Mouse (Mus musculus) CD4-positive, CD25-positive, alpha-beta regulatory T cell, adult 4 months (primary cell): ENCODE measurements around the gene Ttc7b. TPM values are rescaled to one million over a fixed set of nuclear protein-coding genes. Genes with fewer than 3 reads are reported as not detected.

Source experiments
- ATAC-seq: one replicate; pipeline ENCODE4 v1.8.0; 2017
- polyA plus RNA-seq, 2 experiments: library from polyadenylated mRNA; unstranded; fragments of 100-300 nt; shearing (Covaris generic); gene quantifications; one replicate each; pipeline ENCODE4 v1.2.1; 2017

Ttc7b gene
- polyA plus RNA-seq, 2 experiments from 2014 or later: 3.4 to 5.1 TPM

DNA sequence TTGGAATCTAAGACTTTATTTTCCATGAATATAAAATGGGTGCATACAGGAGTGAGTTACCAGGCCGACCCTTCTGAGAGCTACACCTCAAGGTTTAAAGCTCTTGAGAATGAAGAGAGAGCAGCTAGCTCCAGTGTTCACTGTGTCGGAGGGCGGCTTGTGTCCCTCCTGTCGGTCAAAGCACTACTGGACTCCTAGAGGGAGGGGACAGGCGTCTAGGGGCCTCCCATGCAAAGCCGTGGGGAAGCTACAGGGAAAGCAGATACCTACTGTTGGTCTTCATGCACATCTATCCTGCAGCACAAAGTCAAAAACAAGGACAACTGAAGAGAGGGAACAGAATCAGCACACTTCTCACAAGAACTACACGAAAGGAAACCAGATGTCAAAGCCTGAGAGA, 74.9 kb downstream of the Ttc7b start:
- no peak for ATAC-seq

GRCm38 (mm10) chr12:100445271-100445670, 75.4 kb downstream of the Ttc7b start:
- ATAC-seq: no peak

DNA sequence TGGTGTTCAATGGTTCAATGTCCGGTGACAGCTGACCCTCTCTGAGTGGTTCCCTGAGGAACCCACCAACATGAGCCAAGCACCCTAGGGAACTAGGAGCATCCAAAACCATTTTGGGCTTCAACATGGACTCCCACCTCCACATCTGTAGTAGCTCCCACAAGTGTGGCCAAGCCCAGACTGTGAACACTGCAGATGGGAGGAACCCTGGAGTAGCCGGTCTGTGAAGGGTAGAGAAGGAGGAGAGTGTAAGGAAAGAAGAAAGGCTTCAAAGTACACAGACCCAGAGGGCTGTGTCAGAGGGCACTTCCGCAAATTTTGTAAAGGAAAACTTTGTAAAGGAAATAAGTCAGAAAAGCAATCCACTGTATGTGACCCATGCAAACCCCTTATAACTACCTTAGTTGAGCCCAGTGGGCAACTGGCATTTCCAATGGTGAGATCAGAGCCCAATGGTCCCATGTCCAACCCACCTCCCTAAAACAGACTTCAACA, 75.9 kb downstream of the Ttc7b start:
- no peak for ATAC-seq

- no peak for ATAC-seq
These were observed 77.2 kb downstream of the Ttc7b start for GRCm38 (mm10) chr12:100443452-100443851.

- no peak for ATAC-seq
These were observed 79.0 kb downstream of the Ttc7b start for GRCm38 (mm10) chr12:100441609-100442008.

GRCm38 (mm10) chr12:100439883-100440282, 80.7 kb downstream of the Ttc7b start:
- ATAC-seq: no peak

DNA sequence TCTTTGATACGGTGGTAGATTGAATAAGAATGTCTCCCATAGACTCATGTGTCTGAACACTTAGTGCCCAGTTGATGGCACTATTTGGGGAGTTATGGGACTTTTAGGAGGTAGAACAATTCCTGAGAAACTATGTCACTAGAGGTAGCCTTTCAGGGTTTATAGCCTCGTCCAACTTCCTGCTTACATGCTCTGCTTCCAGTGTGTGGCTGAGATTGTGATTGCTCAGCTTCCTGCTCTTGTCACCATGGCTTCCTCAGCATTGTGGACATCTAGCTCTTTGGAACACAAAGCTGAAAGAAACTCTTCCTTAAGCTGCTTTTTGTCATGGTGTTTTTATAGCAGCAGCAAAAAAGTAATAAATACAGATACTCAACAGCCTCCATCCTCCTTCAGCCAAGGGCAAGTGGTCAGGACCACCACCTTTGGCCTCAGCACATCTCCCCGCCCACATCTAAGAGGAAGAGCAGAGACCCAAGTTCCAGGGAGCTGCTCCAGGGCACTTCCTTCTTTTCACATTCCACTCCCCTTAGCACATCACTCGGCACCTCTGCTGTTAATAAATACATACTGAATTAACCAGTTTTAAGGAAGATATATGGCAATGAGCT, 81.4 kb downstream of the Ttc7b start:
- no peak for ATAC-seq

- ATAC-seq: no peak
These were observed 82.1 kb downstream of the Ttc7b start for GRCm38 (mm10) chr12:100438509-100438908.

DNA sequence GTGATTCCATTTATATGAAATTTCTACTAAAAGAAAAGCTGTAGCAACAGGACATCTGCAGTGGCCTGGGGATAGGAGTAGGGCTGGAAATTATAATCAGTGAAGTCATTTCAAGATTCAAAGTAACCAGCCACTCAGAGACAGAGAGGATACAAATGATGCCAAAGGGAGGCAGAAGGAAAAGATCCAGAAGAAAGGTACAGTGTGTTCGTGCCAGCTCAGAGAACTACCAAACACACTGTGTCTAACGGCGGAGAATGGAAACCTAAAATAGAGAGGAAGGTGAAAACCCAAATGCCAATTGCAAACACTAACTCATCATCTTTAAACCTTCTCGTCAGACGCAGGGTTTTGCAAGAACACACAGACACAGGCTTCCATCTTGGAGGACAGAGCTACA, 82.8 kb downstream of the Ttc7b start:
- ATAC-seq: no peak

- no peak for ATAC-seq
These were observed 84.9 kb downstream of the Ttc7b start for GRCm38 (mm10) chr12:100435763-100436162.

- no peak for ATAC-seq
These were observed 88.8 kb downstream of the Ttc7b start for GRCm38 (mm10) chr12:100431830-100432229.

GRCm38 (mm10) chr12:100429414-100430114, 91.1 kb downstream of the Ttc7b start:
- no peak for ATAC-seq

GRCm38 (mm10) chr12:100428183-100428582, 92.4 kb downstream of the Ttc7b start:
- no peak for ATAC-seq

GRCm38 (mm10) chr12:100426212-100426611, 94.4 kb downstream of the Ttc7b start:
- ATAC-seq: no peak

DNA sequence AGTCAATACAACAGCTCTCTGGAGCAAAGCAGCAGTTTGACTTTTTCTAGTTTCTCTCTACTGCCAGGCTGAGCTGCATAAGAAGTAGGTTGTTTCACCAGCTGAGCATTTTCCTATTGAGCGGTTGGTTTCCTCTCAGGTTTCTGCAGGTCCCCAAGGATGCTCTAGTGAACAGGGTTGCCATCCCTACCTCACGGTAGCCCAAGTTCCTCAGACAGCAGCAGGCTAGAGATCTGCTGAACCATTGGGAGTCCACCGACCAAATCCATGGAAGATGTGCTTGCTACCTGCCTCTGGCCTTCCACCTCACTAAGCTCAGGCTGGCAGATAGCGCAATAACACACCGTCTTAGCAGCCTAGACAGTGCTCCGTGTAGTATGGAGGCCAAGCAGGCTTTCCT, 95.6 kb downstream of the Ttc7b start:
- no peak for ATAC-seq

GRCm38 (mm10) chr12:100422286-100422820, 98.3 kb downstream of the Ttc7b start:
- no peak for ATAC-seq

- peak; percentile 52 for ATAC-seq
These were observed 99.1 kb downstream of the Ttc7b start for GRCm38 (mm10) chr12:100421538-100421937.

GRCm38 (mm10) chr12:100420903-100421302, 99.7 kb downstream of the Ttc7b start:
- ATAC-seq: peak; percentile 37

DNA sequence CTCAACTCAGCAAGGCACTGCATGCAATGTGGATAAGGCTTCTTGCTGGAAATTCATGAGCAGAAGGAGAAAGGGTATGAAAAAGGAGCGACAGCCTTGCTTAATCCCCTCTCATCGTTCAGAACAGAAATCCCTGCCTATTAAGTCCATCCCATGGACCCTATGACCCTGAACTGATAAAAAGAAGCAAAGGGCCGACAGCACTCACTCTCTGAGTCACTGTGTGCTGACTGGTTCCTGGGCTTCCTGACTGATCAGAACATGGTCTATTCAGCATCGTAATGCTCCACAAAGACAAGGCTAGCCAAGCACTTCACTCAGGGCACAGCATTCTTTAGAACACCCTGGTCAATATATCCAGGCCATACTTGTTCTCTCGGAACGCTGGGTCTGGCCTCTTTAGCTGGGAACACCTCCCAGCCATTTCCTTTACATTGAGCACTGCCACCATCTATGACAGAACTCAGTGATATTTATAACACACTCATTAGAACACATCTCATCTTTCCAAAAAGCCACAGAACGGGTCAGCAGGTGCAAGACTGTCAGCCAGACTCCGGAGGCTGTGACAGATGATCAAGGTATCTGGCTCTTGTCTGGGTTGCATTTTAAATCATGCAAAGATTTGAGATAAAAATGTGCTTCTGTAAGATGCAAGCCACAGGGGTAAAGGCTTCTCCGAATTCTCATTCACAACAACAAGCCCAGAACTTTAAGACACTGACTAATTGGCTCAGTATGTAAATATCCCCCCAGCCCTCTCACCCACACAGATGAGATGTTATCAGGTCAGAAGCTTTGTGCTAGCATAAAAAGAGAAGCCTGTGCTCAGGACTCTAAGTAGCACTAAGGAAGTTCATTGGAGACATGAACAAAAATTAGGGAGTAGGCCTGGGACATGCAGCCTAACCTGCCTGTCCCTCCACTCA, 100.4 kb downstream of the Ttc7b start:
- peak; percentile 58 for ATAC-seq

DNA sequence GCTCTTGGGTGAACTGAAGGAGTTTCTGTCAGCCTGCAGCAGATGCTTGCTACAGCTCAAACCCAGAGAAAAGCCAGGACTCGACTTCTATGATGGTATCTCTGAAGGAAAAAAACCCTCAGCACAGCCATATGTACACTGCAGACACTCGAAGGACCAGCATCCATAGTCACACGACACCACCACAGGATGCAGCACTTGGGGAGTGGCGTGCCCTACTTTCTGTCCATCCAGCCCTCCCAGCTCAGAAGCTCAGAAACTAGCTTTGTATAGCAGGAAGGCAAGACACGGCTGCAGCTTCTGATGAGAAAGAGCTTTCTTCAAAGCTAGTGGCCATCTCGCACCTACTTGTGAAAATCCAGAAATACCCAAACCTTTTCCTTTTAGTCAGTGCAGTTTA, 104.8 kb downstream of the Ttc7b start:
- no peak for ATAC-seq

- no peak for ATAC-seq
These were observed 105.8 kb downstream of the Ttc7b start for GRCm38 (mm10) chr12:100414717-100415398.

GRCm38 (mm10) chr12:100408714-100409113, 111.9 kb downstream of the Ttc7b start:
- no peak for ATAC-seq
